Mouse (Mus musculus): Measurements from ENCODE around the gene Elovl7.

- TF ChIP-seq CHD2 (IDR thresholded peaks at IDR 0.05; ENCODE audit: low read depth, low read length) (no peak), HCFC1 (IDR thresholded peaks at IDR 0.05; ENCODE audit: borderline replicate concordance, insufficient read depth, low read length) (no peak), ZNF384 (IDR thresholded peaks at IDR 0.05; ENCODE audit: low read depth, low read length) (no peak), MAFK (IDR thresholded peaks at IDR 0.05; ENCODE audit: insufficient read depth, low read depth, low read length) (no peak), ZC3H11A (IDR thresholded peaks at IDR 0.05; ENCODE audit: borderline replicate concordance, low read depth, low read length) (no peak)
Observed at GRCm38 (mm10) chr13:108191074-108191720, 23.0 kb upstream of the Elovl7 start.
